Mouse (Mus musculus): ENCODE measurements at regions not wholly inside any gene's neighbourhood (a gene's known extent, or its start where the extent isn't known, plus 50 kb on each side); places are given as distances from the start of the nearest gene placed in this dataset.

- TF ChIP-seq CTCF (IDR thresholded peaks at IDR 0.05; ENCODE audit: low read depth) (no peak), EP300 (optimal IDR thresholded peaks at IDR 0.05) (no peak)
Measured at GRCm38 (mm10) chr19:15513197-15513596, 433.9 kb downstream of the Psat1 start.

Data from stomach, postnatal 0 days (tissue).